Mouse (Mus musculus) thymus, postnatal 10 days (tissue): ENCODE data around the gene Tcl1b3.

Source experiments
- DNase-seq, 2 experiments: peaks; one replicate each; pipeline ENCODE4 v3.0.0; 2021; ENCODE audit warnings: low spot score in 2 of 2

Gene Tcl1b3

DNA sequence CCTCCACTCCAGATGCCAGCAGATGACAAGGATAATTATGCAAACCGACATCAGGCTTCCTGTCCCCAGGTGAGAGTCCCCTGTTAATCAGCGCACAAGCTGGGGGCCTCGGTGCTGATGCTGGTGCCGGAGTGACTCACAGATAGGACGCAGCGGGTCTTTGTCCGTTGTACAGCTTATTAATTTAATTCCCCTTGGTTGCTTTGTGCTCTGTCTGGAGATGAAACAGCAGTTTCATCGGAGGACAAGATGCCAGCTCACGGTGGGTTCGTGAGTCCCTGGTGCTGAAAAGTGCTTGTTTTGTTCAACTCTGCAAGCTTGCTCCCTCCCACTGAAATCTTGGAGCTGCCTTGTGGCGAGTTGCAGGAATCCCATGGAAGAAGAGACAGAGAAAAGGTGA lies 43.5 kb downstream of the Tcl1b3 start:
- no peak for DNase-seq

DNA sequence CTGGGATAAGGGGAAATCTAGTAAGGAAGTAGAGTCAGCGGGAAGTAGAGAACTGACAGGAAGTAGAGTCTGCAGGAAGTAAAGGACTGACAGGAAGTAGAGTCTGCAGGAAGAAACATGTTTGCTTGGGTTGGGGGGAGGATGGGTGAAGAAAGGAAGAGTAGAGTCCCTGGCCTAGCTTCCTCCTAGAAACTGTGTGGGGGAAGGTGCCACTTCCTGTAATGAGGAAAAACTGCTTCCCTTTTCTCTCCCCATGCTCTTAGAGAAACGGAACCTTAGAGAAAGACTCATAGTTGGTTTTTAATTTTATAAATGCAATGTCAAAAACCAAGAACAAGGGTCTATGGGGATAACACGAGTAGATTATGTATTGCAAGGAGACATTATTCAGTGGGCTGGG lies 44.2 kb downstream of the Tcl1b3 start:
- no peak for DNase-seq

DNA sequence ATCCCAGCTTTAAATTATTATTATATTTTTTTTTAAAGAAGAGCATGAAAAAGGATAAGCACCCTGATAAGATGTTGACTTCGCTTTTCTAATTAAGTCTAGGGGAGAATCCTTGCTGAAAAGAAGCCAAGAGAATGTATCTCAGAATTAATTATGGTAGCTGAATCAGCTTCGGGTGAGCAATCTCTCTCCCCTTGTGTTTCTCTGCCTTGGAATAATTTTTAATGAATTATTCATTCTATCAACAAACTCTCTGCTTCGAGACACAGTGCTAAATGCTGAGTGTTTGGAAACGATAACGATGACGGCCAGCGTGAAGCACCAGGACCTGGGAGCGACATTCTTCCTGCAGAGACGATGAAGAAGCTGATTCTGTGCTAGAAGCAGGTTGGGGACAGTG lies 48.2 kb downstream of the Tcl1b3 start:
- DNase-seq, result no peak
